Mouse (Mus musculus): ENCODE results near the gene Car2. TPM values are rescaled to one million over a fixed set of nuclear protein-coding genes. Genes with fewer than 3 reads are reported as not detected.

Gene Car2
- polyA plus RNA-seq, 1 experiment: 28.6 TPM

DNA sequence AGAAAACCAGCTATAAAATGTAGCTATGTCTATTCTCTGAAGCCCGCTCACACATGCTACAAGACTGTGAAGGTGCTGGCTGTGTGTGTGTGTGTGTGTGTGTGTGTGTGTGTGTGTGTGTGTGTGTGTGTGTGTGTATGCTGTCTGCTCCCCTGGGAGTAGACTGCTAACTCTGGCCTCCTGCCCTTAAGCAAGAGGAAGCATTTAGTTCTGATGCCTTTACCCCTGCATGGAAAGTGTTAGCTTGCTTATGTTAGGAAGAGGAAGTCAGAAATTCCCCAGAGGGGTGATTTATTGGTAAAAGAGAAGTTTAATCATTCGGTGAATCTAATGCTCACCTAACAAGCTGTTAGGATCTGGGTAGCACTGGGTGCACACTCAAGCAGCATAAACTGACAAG, 5.8 kb upstream of the Car2 start:
- TF ChIP-seq POLR2A (IDR thresholded peaks at IDR 0.05; ENCODE audit: borderline replicate concordance, extremely low read depth, insufficient read depth, insufficient read length, poor library complexity, severe bottlenecking): no peak
- TF ChIP-seq CTCF (IDR thresholded peaks at IDR 0.05; ENCODE audit: borderline replicate concordance, extremely low read depth, insufficient read depth, insufficient read length): no peak
- DNase-seq (ENCODE audit: low read depth): no peak

DNA sequence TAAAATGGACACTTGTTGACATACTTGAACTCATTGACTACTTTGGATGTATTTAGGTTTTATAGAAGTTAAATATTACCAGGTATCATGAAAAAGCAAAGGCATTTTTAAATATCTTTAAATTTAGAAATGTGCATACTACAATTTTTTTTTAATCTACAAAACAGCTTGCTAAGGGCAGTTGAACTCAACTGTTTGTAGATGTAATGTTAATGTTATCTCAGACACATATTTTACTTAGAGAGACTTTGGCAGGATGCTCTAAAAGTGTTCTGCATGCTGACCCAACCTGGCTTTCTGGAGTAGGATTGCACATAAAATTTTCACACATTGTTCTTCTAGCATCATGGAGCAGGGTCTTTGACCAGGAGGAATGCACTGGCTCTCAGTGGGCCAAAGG, 4.1 kb upstream of the Car2 start:
- DNase-seq (ENCODE audit: low read depth): no peak

DNA sequence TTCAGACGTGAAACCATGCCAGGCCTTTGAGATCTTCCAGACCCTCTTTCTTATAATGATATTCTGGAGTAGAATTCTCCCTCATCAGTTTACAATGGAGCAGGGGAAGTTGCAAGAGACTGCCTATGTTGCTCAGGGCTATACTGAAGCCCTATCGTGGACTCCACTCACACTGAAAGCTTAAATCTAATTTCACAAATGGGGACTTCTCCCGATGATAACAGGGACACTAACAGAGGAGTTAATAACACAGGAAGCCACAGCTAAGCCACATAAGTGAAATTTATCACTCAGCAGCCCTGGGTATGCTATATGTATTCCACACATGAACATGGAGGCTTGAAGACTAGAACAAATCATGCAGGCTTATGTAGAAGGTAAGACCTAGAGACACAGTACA, 3.3 kb upstream of the Car2 start:
- no peak for DNase-seq (ENCODE audit: low read depth)
- TF ChIP-seq POLR2A (IDR thresholded peaks at IDR 0.05; ENCODE audit: borderline replicate concordance, extremely low read depth, insufficient read depth, insufficient read length, poor library complexity, severe bottlenecking): no peak
- TF ChIP-seq CTCF (IDR thresholded peaks at IDR 0.05; ENCODE audit: borderline replicate concordance, extremely low read depth, insufficient read depth, insufficient read length): no peak

More for the DNA sequence above, 4.1 kb upstream of the Car2 start:
- TF ChIP-seq POLR2A (IDR thresholded peaks at IDR 0.05; ENCODE audit: borderline replicate concordance, extremely low read depth, insufficient read depth, insufficient read length, poor library complexity, severe bottlenecking): no peak
- no peak for TF ChIP-seq CTCF (IDR thresholded peaks at IDR 0.05; ENCODE audit: borderline replicate concordance, extremely low read depth, insufficient read depth, insufficient read length)

DNA sequence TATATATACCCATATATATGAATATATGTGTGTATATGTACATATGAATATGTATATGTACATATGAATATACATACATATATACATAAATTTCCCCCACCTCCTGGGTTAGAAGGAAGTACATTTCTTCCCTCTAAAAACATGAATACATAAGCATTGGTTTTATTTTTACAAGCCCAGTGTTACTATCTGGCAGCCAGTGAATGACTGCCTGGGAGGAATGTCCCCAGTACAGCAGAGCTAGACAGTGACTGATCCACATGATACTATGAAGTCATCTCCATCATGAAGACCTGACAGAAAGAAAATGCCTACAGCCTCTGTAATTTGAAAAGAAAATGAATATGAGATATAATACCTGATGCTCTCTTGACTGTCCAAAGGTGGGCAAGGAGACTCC, 1.2 kb upstream of the Car2 start:
- no peak for DNase-seq (ENCODE audit: low read depth)
- TF ChIP-seq CTCF (IDR thresholded peaks at IDR 0.05; ENCODE audit: borderline replicate concordance, extremely low read depth, insufficient read depth, insufficient read length) (no peak), POLR2A (IDR thresholded peaks at IDR 0.05; ENCODE audit: borderline replicate concordance, extremely low read depth, insufficient read depth, insufficient read length, poor library complexity, severe bottlenecking) (no peak)

DNA sequence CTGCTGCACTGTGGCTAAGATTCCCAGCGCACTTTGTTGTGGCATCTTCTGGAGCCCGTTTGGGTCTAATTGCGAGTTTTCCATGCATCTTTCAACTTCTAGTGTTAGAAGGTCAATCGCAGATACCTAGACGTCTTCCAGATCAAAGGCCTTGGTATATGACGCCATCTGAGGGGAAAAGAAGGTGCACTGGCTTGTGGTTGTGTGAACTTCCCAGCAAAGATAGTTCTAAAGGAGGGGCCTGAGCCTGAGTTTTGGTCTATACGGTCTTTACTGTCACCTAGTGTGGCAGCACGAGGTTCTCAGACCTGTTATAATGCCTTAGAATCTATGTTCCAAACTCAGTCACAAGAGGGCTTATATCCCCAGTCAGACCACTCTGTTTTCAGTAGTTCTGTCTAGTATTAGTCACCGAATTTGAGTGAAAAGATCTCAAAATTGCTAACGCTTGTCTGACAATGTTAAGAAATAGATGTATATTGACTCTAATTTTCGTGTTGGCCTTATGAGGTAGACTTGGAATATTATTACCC, 1.1 kb downstream of the Car2 start:
- TF ChIP-seq POLR2A (IDR thresholded peaks at IDR 0.05; ENCODE audit: borderline replicate concordance, extremely low read depth, insufficient read depth, insufficient read length, poor library complexity, severe bottlenecking): no peak
- TF ChIP-seq CTCF (IDR thresholded peaks at IDR 0.05; ENCODE audit: borderline replicate concordance, extremely low read depth, insufficient read depth, insufficient read length): no peak
- DNase-seq (ENCODE audit: low read depth): no peak

DNA sequence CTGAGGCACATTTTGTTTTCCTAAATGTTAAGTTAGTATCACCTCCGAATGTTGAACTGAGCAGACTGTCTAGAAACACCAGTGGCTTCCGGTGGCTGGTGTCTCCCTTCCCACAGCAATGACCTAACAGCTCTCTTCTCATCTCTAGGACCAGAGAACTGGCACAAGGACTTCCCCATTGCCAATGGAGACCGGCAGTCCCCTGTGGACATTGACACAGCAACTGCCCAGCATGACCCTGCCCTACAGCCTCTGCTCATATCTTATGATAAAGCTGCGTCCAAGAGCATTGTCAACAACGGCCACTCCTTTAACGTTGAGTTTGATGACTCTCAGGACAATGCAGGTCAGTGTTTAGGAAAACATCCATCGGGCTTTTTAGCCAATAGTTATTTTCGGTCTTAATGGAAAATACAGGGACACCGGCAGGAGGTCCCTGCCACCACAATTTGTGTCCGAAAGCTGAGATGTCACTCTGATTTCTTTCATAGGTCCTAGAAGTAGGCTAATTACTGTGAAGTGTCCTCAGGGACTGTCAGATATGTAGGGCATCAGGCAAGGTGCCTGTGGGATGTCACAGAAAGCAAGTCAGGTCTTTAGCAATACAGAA, 1.7 kb downstream of the Car2 start:
- TF ChIP-seq CTCF (IDR thresholded peaks at IDR 0.05; ENCODE audit: borderline replicate concordance, extremely low read depth, insufficient read depth, insufficient read length) (no peak), POLR2A (IDR thresholded peaks at IDR 0.05; ENCODE audit: borderline replicate concordance, extremely low read depth, insufficient read depth, insufficient read length, poor library complexity, severe bottlenecking) (no peak)
- DNase-seq (ENCODE audit: low read depth): no peak

DNA sequence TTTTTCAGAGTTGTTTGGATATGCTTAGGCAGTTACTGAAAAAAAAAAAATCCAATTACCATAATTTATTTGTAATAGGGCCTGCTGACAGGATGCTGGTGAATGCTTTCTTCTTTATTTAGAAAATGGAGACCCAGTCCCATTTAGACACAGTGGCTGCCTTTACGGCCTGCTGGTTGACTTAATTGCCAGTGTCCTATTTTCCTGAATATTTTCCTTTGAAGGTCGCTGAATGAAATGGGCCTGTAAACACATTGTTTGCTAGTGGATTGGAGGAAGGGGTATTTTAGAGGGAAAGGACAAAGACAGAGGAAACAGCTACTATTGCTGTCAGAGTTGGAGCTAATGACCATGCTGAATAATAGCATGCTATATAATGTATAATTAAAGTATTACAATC, 2.5 kb downstream of the Car2 start:
- TF ChIP-seq POLR2A (IDR thresholded peaks at IDR 0.05; ENCODE audit: borderline replicate concordance, extremely low read depth, insufficient read depth, insufficient read length, poor library complexity, severe bottlenecking) (no peak), CTCF (IDR thresholded peaks at IDR 0.05; ENCODE audit: borderline replicate concordance, extremely low read depth, insufficient read depth, insufficient read length) (no peak)
- DNase-seq (ENCODE audit: low read depth): peak; percentile 68

DNA sequence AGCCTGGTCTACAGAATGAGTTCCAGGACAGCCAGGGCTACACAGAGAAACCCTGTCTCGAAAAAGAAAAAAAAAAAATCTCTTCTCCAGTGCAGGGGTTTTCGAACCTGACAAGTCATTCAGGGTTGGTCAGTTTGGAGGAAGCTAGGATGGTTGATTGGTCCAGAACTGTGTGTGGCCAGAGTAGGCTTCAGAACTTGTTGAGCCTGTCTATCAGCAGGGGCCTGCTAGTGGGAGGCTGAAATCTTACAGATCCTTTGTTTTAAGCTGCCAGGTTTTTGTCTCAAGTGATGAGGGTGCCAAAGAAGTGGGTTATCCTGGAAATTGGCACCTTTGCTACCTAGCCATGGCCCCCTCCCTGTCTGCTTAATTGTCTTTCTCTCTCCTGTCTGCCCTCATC, 3.0 kb downstream of the Car2 start:
- DNase-seq (ENCODE audit: low read depth): no peak
- TF ChIP-seq CTCF (IDR thresholded peaks at IDR 0.05; ENCODE audit: borderline replicate concordance, extremely low read depth, insufficient read depth, insufficient read length) (no peak), POLR2A (IDR thresholded peaks at IDR 0.05; ENCODE audit: borderline replicate concordance, extremely low read depth, insufficient read depth, insufficient read length, poor library complexity, severe bottlenecking) (no peak)

DNA sequence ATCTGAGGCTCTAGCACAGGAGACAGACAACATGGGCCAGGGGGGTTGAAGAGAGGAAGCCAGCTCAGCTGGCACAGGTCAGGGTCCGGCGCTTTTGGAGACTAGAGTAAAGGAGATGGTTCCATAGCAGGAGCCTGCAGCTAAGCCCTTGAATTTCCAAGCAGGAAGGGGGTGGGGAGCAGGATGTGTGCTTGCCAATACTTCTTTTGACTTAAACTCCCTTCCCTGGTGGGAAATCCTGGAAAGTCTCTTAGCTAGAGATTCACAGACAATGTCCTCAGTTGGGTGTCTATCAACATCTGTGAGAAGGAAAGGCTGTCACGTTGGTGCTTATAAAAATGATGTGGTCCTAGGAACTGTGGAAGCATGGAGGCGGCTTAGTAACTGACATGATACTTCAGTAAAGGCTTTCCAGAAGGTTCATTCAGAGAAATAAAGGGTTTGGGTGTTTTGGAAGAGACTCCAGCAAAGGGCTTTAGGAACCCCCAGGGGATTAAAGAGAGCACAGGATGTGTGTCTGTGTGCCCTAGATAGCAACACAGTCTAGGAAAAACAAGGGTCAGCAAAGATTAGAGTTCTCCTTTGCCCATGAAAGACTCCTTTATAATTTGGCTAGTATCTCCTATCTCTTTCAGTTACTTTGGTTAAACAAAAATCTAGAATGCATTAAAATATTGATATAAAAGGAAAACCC, 3.8 kb downstream of the Car2 start:
- TF ChIP-seq CTCF (IDR thresholded peaks at IDR 0.05; ENCODE audit: borderline replicate concordance, extremely low read depth, insufficient read depth, insufficient read length): no peak
- TF ChIP-seq POLR2A (IDR thresholded peaks at IDR 0.05; ENCODE audit: borderline replicate concordance, extremely low read depth, insufficient read depth, insufficient read length, poor library complexity, severe bottlenecking): no peak
- DNase-seq (ENCODE audit: low read depth): no peak

DNA sequence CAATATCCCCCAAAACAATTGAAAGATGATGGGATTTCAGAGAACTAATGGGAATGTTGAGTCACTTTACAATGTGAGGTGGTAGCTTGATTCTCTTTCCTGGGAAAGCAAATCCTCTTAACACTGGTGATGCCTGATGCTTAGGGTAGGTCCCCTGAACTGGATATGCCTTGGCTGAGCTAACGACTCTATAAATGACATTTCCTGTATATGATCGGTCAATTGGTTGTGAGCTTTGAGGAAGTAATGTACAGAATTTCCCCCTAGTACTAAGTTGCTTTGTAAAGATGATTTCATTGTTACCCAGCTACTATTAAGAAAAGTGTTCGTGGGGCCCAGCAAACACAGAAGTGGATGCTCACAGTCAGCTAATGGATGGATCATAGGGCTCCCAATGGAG, 6.9 kb downstream of the Car2 start:
- TF ChIP-seq POLR2A (IDR thresholded peaks at IDR 0.05; ENCODE audit: borderline replicate concordance, extremely low read depth, insufficient read depth, insufficient read length, poor library complexity, severe bottlenecking) (no peak), CTCF (IDR thresholded peaks at IDR 0.05; ENCODE audit: borderline replicate concordance, extremely low read depth, insufficient read depth, insufficient read length) (no peak)
- DNase-seq (ENCODE audit: low read depth): no peak

DNA sequence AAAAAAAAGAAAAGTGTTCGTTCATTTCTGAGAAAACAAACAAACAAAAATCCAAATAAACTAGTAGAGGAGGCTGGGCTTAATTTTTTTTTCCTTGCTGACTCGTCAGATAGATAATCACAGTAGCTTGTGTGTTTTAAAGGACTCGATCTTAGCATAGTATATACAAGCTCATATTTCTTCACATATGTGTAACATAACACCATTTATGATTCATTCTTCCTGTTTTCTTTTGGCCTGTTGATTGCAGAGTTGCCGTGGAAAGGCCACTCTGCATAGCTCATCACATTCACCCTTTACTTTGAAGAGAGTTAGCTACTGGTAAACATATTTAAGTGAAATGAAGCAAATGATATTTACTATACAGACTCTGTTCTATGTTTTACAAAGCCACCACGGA, 7.6 kb downstream of the Car2 start:
- no peak for DNase-seq (ENCODE audit: low read depth)
- TF ChIP-seq CTCF (IDR thresholded peaks at IDR 0.05; ENCODE audit: borderline replicate concordance, extremely low read depth, insufficient read depth, insufficient read length): no peak

DNA sequence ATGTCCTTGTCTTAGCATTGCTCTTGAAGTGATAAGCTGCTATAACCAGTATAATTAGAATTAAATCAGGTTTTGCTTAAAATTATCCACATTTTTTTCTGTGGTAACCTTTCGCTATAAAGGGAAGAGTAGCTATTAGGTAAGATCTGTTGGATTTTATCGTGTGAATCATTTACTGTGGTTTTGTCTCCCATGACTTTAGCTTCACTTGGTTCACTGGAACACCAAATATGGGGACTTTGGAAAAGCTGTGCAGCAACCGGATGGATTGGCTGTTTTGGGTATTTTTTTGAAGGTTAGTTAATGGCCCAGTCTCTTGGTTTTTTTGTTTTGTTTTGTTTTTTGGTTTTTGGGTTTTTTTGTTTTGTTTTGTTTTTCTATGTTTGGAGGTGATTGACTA, 9.3 kb downstream of the Car2 start:
- DNase-seq (ENCODE audit: low read depth): no peak
- TF ChIP-seq POLR2A (IDR thresholded peaks at IDR 0.05; ENCODE audit: borderline replicate concordance, extremely low read depth, insufficient read depth, insufficient read length, poor library complexity, severe bottlenecking): no peak
- TF ChIP-seq CTCF (IDR thresholded peaks at IDR 0.05; ENCODE audit: borderline replicate concordance, extremely low read depth, insufficient read depth, insufficient read length): no peak
